Mouse (Mus musculus): ENCODE measurements around the gene Yif1b.
A peak's percentile ranks its signal among the peaks of the same experiment; 100 is the strongest.

Yif1b gene

DNA sequence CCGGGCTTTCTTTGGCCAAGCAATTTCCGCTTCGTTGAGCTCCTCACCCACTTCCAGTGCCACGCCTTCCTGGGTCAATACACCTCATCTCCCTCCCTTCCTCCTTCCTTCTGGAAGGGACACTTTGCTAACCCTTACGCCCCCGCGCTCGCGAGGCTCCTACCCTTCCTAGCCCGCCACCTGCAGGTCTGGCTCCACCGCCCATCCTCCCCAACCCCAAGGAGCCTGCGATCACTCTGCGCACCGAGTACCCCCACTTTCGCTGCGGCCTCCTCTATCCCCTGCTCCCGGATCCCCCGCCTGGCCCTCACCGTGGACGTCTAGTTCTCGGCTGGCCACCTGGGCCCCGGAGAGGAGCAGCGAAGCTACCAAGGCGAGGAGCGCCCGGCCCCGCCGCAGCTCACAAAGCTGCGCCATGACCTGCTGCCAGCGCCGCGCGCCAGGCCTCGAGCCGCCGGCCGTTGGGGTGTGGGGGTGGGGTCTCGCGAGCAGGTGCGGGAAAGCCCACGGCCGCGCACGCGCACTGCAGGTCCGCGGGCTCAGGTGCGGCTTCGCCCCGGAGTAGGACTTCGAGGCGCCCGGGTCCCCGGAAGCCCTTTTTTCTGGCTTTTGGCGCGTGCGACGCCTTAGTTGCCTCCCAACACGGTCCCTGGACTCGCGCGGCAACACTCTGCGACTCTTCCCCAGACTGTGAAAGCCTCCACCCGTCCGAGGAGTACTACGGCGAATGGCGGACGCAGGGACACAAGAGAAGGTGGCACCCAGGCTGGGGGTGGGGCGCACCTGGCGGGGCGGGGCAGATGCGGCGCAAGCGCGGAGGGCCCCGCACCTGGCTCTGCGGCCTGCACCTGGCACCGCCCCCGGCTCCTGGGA lies 43.3 kb downstream of the Yif1b start, which contains the start of gene Spint2:
Gene Spint2 (minus strand): TSS at position 712 of the 873 bp plus-strand sequence.
- DNase-seq = peak; percentile 71 to 85

DNA sequence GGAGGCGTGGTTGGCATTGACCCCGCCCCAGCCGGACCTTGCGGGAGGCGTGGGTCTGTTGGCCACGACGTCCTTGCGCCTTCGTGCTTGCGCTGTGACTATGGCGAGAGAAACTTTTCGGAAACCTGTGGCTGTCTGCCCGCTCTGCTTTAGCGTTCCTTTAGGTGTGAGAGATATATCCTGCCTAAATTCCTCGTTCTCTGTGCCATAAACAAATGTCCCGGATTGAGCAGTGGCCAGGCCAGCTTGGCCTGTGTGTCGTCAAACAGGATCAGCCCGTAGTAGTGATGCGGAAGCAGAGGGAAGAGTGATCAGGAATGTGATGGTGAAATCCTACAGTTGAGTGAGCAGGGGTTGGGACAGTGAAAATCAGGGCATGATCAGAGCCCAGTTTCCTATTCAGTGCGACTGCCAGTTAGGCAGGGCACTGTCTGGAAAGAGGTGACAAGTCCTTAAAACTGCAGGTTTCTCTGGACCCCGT lies 44.0 kb downstream of the Yif1b start:
- DNase-seq = no peak

- no peak for DNase-seq
Observed at GRCm38 (mm10) chr7:29283876-29284275, 45.7 kb downstream of the Yif1b start.

DNA sequence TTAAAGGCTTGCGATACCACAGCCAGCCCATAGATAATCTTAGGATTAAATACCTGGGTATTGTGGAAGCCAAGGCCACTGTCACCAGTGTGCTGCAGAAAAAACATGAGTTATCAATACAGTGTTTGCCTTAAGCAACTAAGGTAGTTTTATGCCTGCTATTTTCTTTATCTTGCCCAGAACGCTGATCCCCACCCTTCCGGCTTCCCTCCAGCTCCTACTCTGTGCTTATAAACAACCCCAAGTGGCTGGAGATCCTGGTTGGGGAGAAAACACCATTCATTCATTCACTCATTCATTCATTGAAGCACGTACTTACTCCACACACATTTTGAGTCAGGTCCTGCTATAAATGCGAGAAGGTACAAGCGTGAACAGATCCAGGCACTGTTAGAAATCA lies 46.4 kb downstream of the Yif1b start:
- DNase-seq = no peak

- DNase-seq = no peak
Observed at GRCm38 (mm10) chr7:29287481-29287880, 49.4 kb downstream of the Yif1b start.

- DNase-seq = no peak
Observed at GRCm38 (mm10) chr7:29288079-29288478, 50.0 kb downstream of the Yif1b start.

DNA sequence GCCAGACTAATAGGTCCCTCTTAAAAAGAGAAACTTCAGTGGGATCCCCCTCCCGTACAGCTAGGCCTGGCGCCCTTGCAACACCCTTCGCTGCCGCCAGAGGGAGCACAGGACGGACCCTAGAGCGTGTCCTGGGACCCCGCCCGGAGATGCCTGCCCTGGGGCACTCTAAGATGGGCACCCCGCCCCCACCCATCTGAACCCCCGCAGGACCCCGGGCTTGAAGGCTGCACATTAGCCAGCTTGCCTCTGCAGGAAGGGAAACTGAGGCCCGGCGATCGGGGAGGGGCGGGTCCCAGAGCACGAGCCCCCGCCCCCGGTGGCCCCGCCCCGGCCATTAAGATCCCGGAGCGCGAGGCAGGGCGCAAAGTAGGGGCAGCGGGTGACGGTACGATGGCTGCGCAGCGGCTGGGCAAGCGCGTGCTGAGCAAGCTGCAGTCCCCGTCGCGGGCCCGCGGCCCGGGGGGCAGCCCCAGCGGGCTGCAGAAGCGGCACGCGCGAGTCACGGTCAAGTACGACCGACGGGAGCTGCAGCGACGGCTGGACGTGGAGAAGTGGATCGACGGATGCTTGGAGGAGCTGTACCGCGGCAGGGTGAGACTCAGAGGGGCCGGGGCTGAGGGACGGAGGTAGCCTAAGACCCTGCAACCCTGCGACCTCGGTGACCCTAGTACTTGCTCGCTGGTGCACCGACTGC lies 51.0 kb downstream of the Yif1b start, which contains the start of gene Ppp1r14a:
Gene Ppp1r14a (plus strand): TSS at position 367 of the 697 bp plus-strand sequence.
- DNase-seq = peak; percentile 72 to 78

GRCm38 (mm10) chr7:29289856-29290255 lies 51.7 kb downstream of the Yif1b start:
- DNase-seq = no peak

DNA sequence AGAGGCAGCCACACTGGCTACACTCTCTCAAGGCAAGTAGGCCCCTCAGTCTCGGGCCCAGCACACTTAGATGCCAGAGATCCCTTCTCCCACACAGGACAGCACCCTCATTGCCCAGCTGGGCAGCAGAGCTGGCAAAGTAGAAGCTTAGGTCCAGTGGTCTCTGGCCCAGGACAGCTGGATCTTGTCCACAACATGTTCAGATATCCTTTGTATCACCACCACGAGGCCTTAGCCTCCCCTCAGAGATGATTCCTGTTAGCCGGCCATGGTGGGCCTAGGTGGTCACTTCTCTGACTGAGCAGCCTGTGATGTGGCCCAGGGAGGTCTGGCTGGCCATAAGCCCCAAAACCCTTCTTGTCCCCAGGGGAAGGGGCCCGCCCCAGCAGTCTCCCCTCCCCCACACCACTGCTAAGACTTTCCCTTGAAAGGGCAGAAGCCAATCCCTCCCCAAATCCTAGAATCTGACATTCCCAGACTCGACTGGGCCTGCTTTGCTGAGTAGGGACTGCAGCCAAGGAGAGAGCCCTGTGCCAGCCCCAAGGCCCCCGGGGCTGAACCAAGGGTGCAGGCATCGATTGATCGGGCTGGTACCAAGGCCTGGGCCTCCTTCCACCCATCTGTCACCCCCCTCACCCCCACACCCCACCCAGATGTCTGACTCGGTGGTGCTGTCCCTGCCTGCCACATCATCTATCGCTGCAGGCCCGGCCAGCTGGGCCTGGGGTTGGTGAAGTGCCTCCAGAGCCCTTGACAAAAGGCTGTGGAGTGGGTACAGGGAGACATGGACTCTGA lies 52.8 kb downstream of the Yif1b start:
- DNase-seq = no peak

GRCm38 (mm10) chr7:29291616-29292457 lies 53.7 kb downstream of the Yif1b start:
- peak; percentile 72 to 82 for DNase-seq

- DNase-seq = no peak
Observed at GRCm38 (mm10) chr7:29292458-29293098, 54.4 kb downstream of the Yif1b start.

DNA sequence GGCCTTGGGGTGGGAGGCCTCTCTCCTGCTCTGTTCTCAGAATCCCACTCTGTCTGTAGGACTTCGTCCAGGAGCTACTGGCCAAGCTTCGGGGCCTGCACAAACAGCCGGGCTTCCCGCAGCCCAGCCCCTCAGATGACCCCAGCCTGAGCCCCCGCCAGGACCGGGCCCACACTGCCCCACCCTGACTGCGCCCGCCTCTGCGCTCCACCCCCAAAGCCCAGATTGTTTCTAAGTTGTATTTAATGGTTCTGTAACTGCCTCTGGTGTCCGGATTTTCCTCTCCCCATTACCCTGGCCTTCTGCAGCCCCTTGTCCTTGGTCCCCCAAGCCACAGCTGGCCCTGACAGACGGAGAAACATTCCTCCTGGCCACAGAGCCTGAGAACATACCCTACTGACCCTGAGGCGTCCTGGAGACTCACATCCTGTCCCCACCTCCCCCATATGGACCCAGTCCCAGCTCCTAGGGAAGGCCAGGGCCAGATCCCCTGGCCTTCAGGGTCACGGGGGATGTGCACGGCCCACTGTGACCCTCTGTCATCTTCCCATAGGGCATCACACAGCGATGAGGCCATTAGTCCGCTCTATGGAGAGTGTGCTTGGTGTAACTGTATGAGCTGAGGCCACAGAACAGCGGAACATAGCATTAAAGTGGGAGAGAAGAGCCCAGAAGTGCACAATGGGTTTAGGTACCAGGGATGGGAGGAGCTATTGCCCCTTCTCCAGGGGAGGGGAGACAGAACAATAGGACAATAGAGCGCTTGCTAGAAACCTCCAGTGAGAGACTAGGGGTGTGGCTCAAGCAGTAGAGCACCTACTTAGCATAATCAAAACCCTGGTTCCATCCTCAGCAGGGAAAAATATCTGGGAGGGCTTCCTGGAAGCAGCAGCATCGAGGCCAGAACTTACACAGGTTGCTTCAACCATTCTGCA lies 55.3 kb downstream of the Yif1b start:
- no peak for DNase-seq

DNA sequence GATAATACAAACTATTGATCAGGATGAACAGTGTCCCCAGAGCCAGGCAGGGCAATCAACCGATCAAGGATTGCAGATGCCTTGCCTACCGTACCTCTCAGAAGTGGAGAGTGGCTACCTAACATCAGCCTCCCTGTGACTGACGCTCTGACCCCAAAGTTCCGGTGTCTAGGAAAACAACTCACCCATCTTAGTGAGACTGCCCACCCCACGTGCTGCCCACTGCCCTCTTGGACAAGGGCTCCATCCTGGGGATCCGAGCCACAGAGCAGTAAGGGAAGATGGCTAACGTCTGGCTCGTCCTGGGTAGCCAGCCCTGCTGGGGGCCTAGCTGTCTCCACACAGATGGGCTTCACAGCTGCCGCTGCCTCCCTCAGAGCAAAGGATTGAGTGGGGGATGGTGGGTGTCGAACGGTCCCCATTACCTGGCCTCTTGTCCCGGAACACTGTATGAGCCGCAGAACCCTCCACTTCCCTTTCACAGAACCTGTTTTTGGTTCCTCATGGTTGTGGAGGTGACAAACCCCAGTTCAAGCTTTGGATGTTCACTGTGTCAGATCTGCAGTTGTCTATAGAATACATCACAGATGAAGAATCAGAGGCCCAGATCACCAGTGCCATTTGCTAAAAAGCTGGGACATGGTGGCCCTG lies 56.1 kb downstream of the Yif1b start:
- no peak for DNase-seq

GRCm38 (mm10) chr7:29295861-29296647 lies 57.9 kb downstream of the Yif1b start:
- DNase-seq = no peak

GRCm38 (mm10) chr7:29296998-29297397 lies 58.9 kb downstream of the Yif1b start:
- DNase-seq = peak; percentile 63 to 76

Measured in cerebellum, postnatal 36 days (tissue).